Mouse (Mus musculus): ENCODE results near the gene Smdt1. TPM values are rescaled to one million over a fixed set of nuclear protein-coding genes. Genes with fewer than 3 reads are reported as not detected.
A peak's percentile ranks its signal among the peaks of the same experiment; 100 is the strongest.

Gene Smdt1
- polyA plus RNA-seq, 1 experiment from 2014 or later, result 264 TPM

DNA sequence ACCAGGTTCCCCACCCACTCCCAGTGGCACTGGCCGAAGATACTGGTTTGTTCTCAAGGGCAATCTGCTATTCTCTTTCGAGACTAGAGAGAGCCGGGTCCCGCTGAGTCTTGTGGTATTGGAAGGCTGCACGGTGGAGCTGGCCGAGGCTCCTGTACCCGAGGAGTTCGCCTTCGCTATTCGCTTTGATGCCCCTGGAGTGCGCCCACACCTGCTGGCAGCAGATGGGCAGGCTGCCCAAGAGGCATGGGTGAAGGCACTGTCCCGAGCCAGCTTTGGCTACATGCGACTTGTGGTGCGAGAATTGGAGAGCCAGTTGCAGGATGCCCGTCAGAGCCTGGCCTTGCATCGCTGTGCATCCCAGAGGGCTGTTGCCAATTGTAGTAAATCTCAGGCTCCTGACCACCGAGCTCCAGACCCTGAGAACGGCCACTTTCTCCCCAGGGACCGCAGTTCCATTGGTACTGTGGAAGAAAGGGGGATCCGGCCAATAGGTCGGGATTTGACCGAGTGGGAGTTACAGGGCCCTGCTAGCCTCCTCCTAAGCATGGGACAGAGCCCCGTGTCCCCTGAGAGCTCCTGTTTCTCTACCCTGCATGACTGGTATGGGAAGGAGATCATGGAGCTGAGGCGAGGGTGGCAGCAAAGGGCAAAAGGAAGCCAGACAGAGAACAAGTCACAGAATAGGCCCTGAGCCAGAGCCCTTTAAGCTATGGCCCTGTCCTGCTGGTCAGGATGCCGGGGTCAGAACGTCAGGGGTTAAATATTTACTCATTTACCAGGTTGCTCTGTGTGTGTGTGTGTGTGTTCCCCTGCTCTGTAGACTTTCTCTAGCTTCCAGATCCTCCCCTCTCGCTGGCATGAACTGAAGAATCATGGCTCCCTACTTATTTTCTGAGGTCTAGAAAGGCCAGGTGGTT is 4.9 kb downstream of the Smdt1 start:
- H3K9me3 ChIP-seq (replicated peaks), result no peaks in the 10 kb centered on the region
- no peak overlapping the region for H3K27ac ChIP-seq (replicated peaks)
- no peak for ATAC-seq (ENCODE audit: insufficient number of reproducible peaks, low FRiP score, low TSS enrichment, low read depth)
- no peak overlapping the region for H3K4me3 ChIP-seq (replicated peaks)
- H3K9ac ChIP-seq, result no peak overlapping the region
- H3K27me3 ChIP-seq, result no peaks in the 10 kb centered on the region
- WGBS, result 87% methylated on average over 27 of the region's 27 CpGs
- peaks cover 14% of the 10 kb centered on the region for H3K36me3 ChIP-seq
- H3K4me2 ChIP-seq (replicated peaks), result no peak overlapping the region
- H3K4me1 ChIP-seq, result peaks cover 42% of the 10 kb centered on the region

DNA sequence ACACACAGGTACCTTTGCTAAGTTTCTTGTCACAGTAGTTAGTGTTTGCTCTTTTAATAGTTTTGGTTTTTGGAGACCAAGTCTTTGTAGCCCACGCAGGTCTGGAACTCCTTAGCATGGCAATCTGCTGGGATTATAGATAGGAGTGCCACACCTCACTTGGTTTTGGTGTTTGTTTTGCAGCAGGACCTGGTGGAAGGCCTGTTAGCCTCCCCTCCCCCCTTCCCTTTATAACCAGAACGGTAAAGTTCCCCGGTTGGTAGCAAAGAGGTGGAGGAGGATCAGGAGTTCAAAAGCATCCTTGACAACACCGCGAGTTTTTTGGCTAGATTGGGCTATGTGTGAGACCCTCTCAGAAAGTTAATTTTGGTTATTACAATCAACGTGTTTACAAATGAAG is 6.2 kb downstream of the Smdt1 start:
- WGBS, result 88% methylated on average over 6 of the region's 6 CpGs
- peaks cover 36% of the 10 kb centered on the region for H3K4me1 ChIP-seq
- 0 out of 2 replicates have a peak overlapping the region, but pooled peaks have one; percentile 17 for H3K27ac ChIP-seq (replicated peaks)
- no peak overlapping the region for H3K4me3 ChIP-seq (replicated peaks)
- no peak overlapping the region for H3K9ac ChIP-seq
- ATAC-seq (ENCODE audit: insufficient number of reproducible peaks, low FRiP score, low TSS enrichment, low read depth), result no peak
- H3K36me3 ChIP-seq, result peaks cover 27% of the 10 kb centered on the region
- no peaks in the 10 kb centered on the region for H3K27me3 ChIP-seq
- H3K9me3 ChIP-seq (replicated peaks), result no peaks in the 10 kb centered on the region
- H3K4me2 ChIP-seq (replicated peaks), result no peak overlapping the region

DNA sequence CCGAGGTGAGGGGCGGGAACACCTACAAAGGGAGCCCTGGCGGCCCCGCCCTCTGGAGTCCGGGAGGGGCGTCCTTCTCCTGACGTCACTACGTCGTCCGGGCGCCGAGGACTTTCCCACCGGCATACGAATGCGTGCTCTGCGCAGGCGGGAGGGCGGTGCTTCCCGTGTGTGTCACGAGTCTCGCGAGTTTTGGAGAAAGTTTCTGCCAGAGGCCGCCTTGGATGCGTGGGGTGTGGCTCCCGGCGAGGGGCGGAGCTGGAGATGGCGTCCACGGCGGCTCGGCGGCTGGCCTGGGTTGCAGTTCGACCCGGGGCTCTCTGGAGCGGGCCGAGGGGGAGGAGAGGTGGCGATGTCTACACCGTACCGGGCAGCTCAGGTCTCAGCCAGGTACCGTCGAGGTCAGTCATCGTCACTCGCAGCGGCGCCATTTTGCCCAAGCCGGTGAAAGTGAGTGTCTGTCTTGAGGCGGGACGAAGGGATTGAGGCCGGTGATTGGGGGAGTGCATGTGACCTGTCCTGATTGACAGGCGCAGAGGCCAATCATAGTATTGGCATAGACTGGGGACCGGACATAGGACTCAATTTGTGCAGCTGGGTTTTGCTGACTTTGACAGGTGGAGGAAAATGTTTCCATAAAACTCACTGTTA is 7.2 kb downstream of the Smdt1 start:
- Histone ChIP-seq H3K27me3 (no peaks in the 10 kb centered on the region), H3K27ac (replicated peaks) (peak overlapping the region; percentile 94), H3K36me3 (peaks cover 36% of the 10 kb centered on the region), H3K4me2 (replicated peaks) (peak overlapping the region; percentile 87), H3K4me1 (peaks cover 28% of the 10 kb centered on the region), H3K4me3 (replicated peaks) (peak overlapping the region; percentile 81), H3K9ac (peak overlapping the region; percentile 73), H3K9me3 (replicated peaks) (no peaks in the 10 kb centered on the region)
- peak; percentile 97 for ATAC-seq (ENCODE audit: insufficient number of reproducible peaks, low FRiP score, low TSS enrichment, low read depth)
- WGBS, result under 1% methylated on average over 51 of the region's 51 CpGs

DNA sequence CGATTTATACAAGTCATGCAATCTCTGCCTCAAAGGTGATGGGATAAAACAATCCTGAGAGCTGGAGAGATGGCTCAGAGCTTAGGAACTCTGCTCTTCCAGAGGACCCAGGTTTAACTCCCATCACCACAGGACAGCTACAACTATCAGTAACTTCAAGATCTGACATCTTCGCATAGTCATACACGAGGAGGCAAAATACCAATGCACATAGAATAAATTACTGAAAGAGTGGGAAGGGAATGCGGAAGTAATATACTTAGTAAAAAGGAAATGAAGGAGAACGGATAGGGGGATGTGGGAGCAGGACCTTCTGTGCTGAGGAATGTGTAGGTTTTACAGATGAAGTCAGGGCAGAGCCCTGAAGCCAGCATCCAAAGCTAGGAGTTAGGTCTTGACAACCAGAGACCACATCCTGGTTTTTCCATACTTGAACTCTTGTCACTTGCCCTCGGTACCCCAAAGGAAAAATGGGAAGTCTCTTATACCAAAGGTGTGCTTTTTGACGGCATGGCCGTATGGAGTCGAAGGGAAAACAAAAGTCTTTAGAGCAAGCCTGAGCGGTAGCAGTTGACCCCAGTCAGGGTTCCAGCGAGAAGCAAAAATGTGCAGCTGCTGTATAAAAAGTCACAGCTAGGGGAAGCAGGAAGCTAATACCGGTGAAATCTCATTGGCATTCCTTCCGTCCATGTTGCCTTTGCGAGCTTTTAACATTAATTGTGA is 8.0 kb downstream of the Smdt1 start:
- Histone ChIP-seq H3K9ac (peak overlapping the region; percentile 73), H3K9me3 (replicated peaks) (no peaks in the 10 kb centered on the region), H3K4me2 (replicated peaks) (peak overlapping the region; percentile 87), H3K36me3 (peaks cover 39% of the 10 kb centered on the region), H3K4me3 (replicated peaks) (peak overlapping the region; percentile 81), H3K27me3 (no peaks in the 10 kb centered on the region), H3K27ac (replicated peaks) (peak overlapping the region; percentile 94), H3K4me1 (peaks cover 24% of the 10 kb centered on the region)
- 56% methylated on average over 14 of the region's 14 CpGs for WGBS
- no peak for ATAC-seq (ENCODE audit: insufficient number of reproducible peaks, low FRiP score, low TSS enrichment, low read depth)

DNA sequence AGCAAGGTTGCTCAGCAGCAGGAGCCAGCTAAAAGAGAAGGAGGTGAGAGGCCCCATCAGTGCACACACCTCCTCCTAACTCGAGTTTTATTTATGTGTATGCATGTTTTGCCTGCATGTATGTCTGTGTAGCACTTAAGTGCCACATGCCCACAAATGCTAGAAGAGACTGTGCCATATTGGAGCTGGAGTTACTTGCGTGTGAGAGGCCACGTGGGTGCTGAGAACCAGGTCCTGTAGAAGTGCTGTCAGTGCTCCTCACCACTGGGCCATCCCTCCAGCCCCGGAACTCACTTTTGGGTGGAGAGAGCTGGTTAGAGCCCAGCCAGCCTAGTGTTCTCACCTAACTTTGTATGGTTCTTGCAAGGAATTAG is 8.5 kb downstream of the Smdt1 start:
- ATAC-seq (ENCODE audit: insufficient number of reproducible peaks, low FRiP score, low TSS enrichment, low read depth), result no peak
- Histone ChIP-seq H3K9me3 (replicated peaks) (no peaks in the 10 kb centered on the region), H3K4me3 (replicated peaks) (peak overlapping the region; percentile 81), H3K4me1 (peaks cover 23% of the 10 kb centered on the region), H3K4me2 (replicated peaks) (peak overlapping the region; percentile 87), H3K36me3 (peaks cover 39% of the 10 kb centered on the region), H3K9ac (0 out of 2 replicates have a peak overlapping the region, but pooled peaks have one; percentile 73), H3K27me3 (no peaks in the 10 kb centered on the region), H3K27ac (replicated peaks) (no peak overlapping the region)
- WGBS, result 78% methylated on average over 4 of the region's 4 CpGs

DNA sequence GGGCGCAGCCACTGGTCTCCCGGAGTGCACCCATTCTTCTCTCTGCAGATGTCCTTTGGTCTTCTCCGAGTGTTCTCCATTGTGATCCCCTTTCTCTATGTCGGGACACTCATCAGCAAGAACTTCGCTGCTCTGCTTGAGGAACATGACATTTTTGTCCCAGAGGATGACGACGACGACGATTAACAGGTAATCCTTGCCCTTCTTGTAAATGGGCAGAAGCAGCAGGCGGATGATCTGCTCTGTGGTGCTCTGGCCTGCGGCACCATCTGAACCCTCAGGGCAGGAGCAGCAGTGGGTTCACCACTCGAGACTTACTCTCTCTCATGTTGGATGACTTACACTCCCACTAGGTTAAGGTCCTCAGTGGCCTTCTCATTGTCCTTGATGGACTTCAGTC is 9.1 kb downstream of the Smdt1 start:
- no peak for ATAC-seq (ENCODE audit: insufficient number of reproducible peaks, low FRiP score, low TSS enrichment, low read depth)
- Histone ChIP-seq H3K9me3 (replicated peaks) (no peaks in the 10 kb centered on the region), H3K27ac (replicated peaks) (no peak overlapping the region), H3K9ac (no peak overlapping the region), H3K4me1 (peaks cover 26% of the 10 kb centered on the region), H3K4me3 (replicated peaks) (peak overlapping the region; percentile 81; the same call in 1 of the 2 replicates), H3K36me3 (peaks cover 39% of the 10 kb centered on the region), H3K4me2 (replicated peaks) (no peak overlapping the region), H3K27me3 (no peaks in the 10 kb centered on the region)
- WGBS, result 90% methylated on average over 12 of the region's 12 CpGs

DNA sequence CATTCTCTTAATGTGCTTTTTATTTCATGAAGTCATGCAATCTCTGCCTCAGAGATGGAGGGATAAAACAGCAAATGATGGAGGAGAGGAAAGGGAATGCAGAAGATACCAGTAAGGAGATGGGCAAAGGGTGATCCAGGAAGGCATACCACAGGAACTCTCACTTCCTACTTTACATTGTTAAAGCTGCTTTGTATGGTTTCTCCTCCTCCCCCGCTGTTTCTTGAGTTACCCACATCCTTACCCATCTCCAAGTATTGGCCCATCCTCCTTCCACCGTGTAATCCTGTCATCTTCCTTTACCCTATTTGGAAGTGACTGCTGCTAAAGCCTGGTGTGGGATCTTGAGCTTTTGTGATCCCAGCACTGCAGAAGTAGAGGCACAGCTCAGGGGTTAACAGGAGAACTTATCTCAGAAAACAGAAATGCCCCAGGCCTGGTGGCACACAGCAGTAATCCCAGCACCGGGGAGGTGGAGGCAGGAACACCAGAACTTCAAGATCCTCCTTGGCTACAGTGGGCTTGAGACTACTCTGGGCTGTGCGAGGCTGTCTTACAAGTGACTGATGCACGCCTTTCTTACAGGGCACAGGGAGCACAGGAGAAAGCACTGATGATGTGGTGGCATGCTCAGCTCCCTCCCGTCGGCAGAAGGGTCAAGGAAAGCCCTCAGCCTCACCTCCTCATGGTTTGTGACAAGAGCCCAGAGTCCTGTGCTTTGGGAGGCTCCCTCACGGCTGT is 9.7 kb downstream of the Smdt1 start:
- H3K4me2 ChIP-seq (replicated peaks), result no peak overlapping the region
- WGBS, result 82% methylated on average over 8 of the region's 8 CpGs

DNA sequence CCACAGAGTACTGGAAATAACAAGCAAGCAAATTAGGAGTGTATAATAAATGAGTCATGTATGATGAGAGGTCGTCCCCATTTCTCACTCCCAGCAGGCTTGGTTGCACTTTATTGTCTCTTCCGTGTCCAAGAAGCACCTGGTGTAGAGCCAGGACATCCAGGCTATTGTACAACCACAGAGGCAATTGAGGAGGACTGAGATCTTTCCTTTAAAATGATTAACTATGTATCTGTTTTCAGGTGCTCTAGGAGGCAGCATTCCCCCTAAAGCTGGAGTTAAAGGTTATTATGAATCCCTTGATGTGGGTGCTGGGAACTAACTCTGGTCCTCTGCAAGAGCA is 10.2 kb downstream of the Smdt1 start:
- H3K9ac ChIP-seq, result no peak overlapping the region
- H3K4me3 ChIP-seq (replicated peaks), result no peak overlapping the region
- H3K4me2 ChIP-seq (replicated peaks), result no peak overlapping the region
- H3K36me3 ChIP-seq, result peaks cover 34% of the 10 kb centered on the region
- no peaks in the 10 kb centered on the region for H3K9me3 ChIP-seq (replicated peaks)
- 82% methylated on average over 2 of the region's 2 CpGs for WGBS
- peaks cover 33% of the 10 kb centered on the region for H3K4me1 ChIP-seq
- no peak for ATAC-seq (ENCODE audit: insufficient number of reproducible peaks, low FRiP score, low TSS enrichment, low read depth)
- no peaks in the 10 kb centered on the region for H3K27me3 ChIP-seq
- H3K27ac ChIP-seq (replicated peaks), result no peak overlapping the region

More for the DNA sequence above, 9.7 kb downstream of the Smdt1 start:
- H3K9ac ChIP-seq, result no peak overlapping the region
- ATAC-seq (ENCODE audit: insufficient number of reproducible peaks, low FRiP score, low TSS enrichment, low read depth), result no peak
- peaks cover 32% of the 10 kb centered on the region for H3K4me1 ChIP-seq
- H3K9me3 ChIP-seq (replicated peaks), result no peaks in the 10 kb centered on the region
- no peak overlapping the region for H3K27ac ChIP-seq (replicated peaks)
- H3K36me3 ChIP-seq, result peaks cover 36% of the 10 kb centered on the region
- no peaks in the 10 kb centered on the region for H3K27me3 ChIP-seq
- H3K4me3 ChIP-seq (replicated peaks), result no peak overlapping the region

DNA sequence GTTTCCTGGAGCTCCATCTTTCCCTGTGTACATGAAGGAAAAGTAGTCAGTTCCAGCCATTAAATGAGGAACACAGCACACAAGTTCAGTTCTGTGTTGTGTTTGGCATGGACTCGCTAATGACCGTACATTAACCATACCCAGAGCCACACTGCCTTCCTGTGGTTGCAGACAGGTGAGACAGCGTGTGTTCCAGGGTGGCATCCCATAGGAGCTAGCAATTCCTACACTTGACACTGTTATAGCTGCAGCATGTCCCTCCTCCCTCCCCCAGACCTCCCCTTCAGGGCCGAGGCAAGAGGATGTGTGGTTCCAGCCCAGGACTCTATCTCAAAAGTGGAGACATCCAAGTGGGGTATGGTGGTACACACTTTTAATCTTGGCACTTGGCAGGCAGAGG is 11.6 kb downstream of the Smdt1 start:
- ATAC-seq (ENCODE audit: insufficient number of reproducible peaks, low FRiP score, low TSS enrichment, low read depth), result no peak
- Histone ChIP-seq H3K9ac (no peak overlapping the region), H3K27ac (replicated peaks) (no peak overlapping the region), H3K4me1 (peaks cover 37% of the 10 kb centered on the region), H3K27me3 (no peaks in the 10 kb centered on the region), H3K36me3 (peaks cover 34% of the 10 kb centered on the region), H3K9me3 (replicated peaks) (no peaks in the 10 kb centered on the region), H3K4me2 (replicated peaks) (no peak overlapping the region), H3K4me3 (replicated peaks) (no peak overlapping the region)
- 88% methylated on average over 4 of the region's 4 CpGs for WGBS

DNA sequence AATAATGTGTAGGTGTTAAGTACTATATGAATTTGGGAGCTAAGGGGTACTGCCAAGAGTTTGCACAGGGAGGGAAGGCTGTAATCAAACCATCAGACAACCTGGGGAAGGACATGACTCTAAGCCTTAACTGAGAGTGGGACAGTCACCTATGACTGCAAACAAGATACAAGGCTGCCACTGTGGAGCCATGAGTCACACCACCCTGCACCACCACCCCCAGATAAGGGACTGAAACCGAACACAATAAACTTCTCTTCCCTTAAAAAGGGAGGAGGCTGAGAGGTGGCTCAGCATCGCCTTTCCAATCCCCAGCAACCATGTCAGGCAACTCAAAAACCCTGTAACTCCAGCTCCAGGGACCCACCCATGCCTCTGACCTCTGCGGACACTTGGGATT is 12.7 kb downstream of the Smdt1 start:
- Histone ChIP-seq H3K9ac (no peak overlapping the region), H3K4me1 (peaks cover 37% of the 10 kb centered on the region), H3K27ac (replicated peaks) (no peak overlapping the region), H3K4me2 (replicated peaks) (no peak overlapping the region), H3K27me3 (no peaks in the 10 kb centered on the region), H3K36me3 (peaks cover 34% of the 10 kb centered on the region), H3K4me3 (replicated peaks) (no peak overlapping the region), H3K9me3 (replicated peaks) (no peaks in the 10 kb centered on the region)
- WGBS, result 81% methylated on average over 3 of the region's 3 CpGs
- no peak for ATAC-seq (ENCODE audit: insufficient number of reproducible peaks, low FRiP score, low TSS enrichment, low read depth)

All from embryonic facial prominence, embryonic 15.5 days (tissue).